Mouse (Mus musculus) forebrain, embryonic 12.5 days (tissue): ENCODE measurements at regions not wholly inside any gene's neighbourhood (a gene's known extent, or its start where the extent isn't known, plus 50 kb on each side); places are given as distances from the start of the nearest gene placed in this dataset.

ENCODE experiments used
- ATAC-seq: fragments of 200-750 bp; cut with Nextera tagmentation; 2 replicates; pipeline ENCODE4 v1.8.0; 2017; ENCODE audit warnings: moderate TSS enrichment; ENCODE audit not compliant: low FRiP score
- H3K27ac ChIP-seq: fragments of 300-500 bp; sonication (generic); 2 replicates; pipeline ENCODE4 v1.5.1; 2016; ENCODE audit warnings: mild to moderate bottlenecking
- H3K27me3 ChIP-seq: fragments of 300-500 bp; sonication (generic); 2 replicates; pipeline ENCODE4 v1.6.1; 2016; ENCODE audit warnings: mild to moderate bottlenecking
- H3K36me3 ChIP-seq: fragments of 300-500 bp; sonication (generic); replicated peaks from 2 replicates; pipeline ENCODE4 v1.6.1; 2016; ENCODE audit warnings: mild to moderate bottlenecking
- H3K4me1 ChIP-seq: fragments of 300-500 bp; sonication (generic); 2 replicates; pipeline ENCODE4 v1.6.1; 2016
- H3K4me2 ChIP-seq: fragments of 300-500 bp; sonication (generic); 2 replicates; pipeline ENCODE4 v1.6.1; 2016; ENCODE audit warnings: mild to moderate bottlenecking, moderate library complexity
- H3K4me3 ChIP-seq: fragments of 300-500 bp; sonication (generic); replicated peaks from 2 replicates; pipeline ENCODE4 v1.5.1; 2016; ENCODE audit warnings: mild to moderate bottlenecking
- H3K9ac ChIP-seq: fragments of 300-500 bp; sonication (generic); 2 replicates; pipeline ENCODE4 v1.6.1; 2016; ENCODE audit warnings: mild to moderate bottlenecking
- H3K9me3 ChIP-seq: fragments of 300-500 bp; sonication (generic); 2 replicates; pipeline ENCODE4 v1.6.1; 2016
- WGBS: fragments of 180-500 bp; shearing (Covaris S2); methylation state at CpG from one replicate; pipeline ENCODE4 v1.1.7; 2016; 5-methylcytosine and 5-hydroxymethylcytosine counted together

DNA sequence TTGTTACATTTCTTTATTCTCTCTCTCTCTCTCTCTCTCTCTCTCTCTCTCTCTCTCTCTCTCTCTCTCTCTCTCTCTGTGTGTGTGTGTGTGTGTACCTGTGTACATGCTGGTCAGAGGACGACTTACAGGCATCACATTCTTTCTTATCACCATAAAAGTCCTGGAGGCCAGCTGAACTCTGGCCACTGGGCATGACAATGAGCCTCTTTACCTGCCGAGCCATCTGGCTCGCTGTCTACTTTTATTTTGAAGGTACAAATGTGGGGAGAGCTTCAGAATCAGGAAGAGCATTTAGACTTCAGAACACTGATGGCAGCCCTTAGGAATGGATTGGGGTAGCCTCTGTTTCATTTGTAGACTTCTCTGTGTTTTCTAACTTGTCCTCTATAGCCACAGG, 171.0 kb downstream of the Zfp36l1 start:
- WGBS = 47% methylated on average over 3 of the region's 3 CpGs
- no peak overlapping the region for H3K27ac ChIP-seq

GRCm38 (mm10) chr12:79939436-79939835, 173.4 kb downstream of the Zfp36l1 start:
- ATAC-seq = no peak
- Histone ChIP-seq H3K9ac (no peak overlapping the region), H3K36me3 (no peaks in the 10 kb centered on the region), H3K27ac (no peak overlapping the region), H3K4me3 (no peak overlapping the region), H3K9me3 (no peaks in the 10 kb centered on the region), H3K27me3 (no peaks in the 10 kb centered on the region), H3K4me2 (no peak overlapping the region), H3K4me1 (peaks cover 11% of the 10 kb centered on the region)
- 84% methylated on average over 9 of the region's 9 CpGs for WGBS

More for the DNA sequence above, 171.0 kb downstream of the Zfp36l1 start:
- Histone ChIP-seq H3K4me1 (peaks cover 22% of the 10 kb centered on the region), H3K4me3 (no peak overlapping the region), H3K4me2 (no peak overlapping the region), H3K9ac (no peak overlapping the region), H3K9me3 (no peaks in the 10 kb centered on the region), H3K27me3 (no peaks in the 10 kb centered on the region), H3K36me3 (no peaks in the 10 kb centered on the region)
- no peak for ATAC-seq

- Histone ChIP-seq H3K4me1 (peaks cover 6% of the 10 kb centered on the region; the same call in 1 of the 2 replicates), H3K4me3 (no peak overlapping the region), H3K9ac (no peak overlapping the region), H3K4me2 (no peak overlapping the region), H3K27me3 (no peaks in the 10 kb centered on the region), H3K36me3 (no peaks in the 10 kb centered on the region), H3K27ac (no peak overlapping the region), H3K9me3 (no peaks in the 10 kb centered on the region)
- 95% methylated on average over 4 of the region's 4 CpGs for WGBS
- ATAC-seq = no peak
These were observed 174.9 kb downstream of the Zfp36l1 start for GRCm38 (mm10) chr12:79937876-79938275.

GRCm38 (mm10) chr12:79936698-79937097, 176.1 kb downstream of the Zfp36l1 start:
- H3K9me3 ChIP-seq = no peaks in the 10 kb centered on the region
- H3K36me3 ChIP-seq = no peaks in the 10 kb centered on the region
- H3K27ac ChIP-seq = peak overlapping the region; percentile 61; the same call in 1 of the 2 replicates
- H3K4me3 ChIP-seq = no peak overlapping the region
- ATAC-seq = no peak
- peaks cover 3% of the 10 kb centered on the region for H3K4me1 ChIP-seq
- 72% methylated on average over 5 of the region's 5 CpGs for WGBS
- no peak overlapping the region for H3K9ac ChIP-seq
- no peaks in the 10 kb centered on the region for H3K27me3 ChIP-seq
- H3K4me2 ChIP-seq = no peak overlapping the region

DNA sequence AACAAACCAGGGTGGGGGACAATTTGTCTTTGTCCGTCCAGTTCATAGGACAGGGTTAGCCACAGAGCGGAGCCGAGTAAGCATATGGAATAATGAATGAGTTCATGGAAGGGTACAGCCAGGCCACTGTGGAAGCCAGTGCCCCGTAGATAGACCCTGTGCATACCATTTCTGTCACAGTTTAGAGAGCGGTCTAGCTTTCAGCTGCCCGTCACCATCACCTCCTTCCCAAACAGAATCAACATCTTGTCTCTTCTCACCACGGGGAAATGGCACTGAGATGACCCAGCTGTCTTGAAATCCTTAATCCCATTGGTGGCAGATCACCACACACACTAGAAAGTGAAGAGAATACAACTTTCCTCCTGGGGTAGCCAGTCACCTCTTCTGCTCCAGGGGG, 178.7 kb downstream of the Zfp36l1 start:
- no peak overlapping the region for H3K27ac ChIP-seq
- no peak for ATAC-seq
- H3K4me3 ChIP-seq = no peak overlapping the region
- H3K9me3 ChIP-seq = no peaks in the 10 kb centered on the region
- no peaks in the 10 kb centered on the region for H3K27me3 ChIP-seq
- H3K36me3 ChIP-seq = no peaks in the 10 kb centered on the region
- H3K4me1 ChIP-seq = peaks cover 10% of the 10 kb centered on the region
- no peak overlapping the region for H3K4me2 ChIP-seq
- no peak overlapping the region for H3K9ac ChIP-seq
- 70% methylated on average over 7 of the region's 7 CpGs for WGBS

GRCm38 (mm10) chr12:79932905-79933304, 179.9 kb downstream of the Zfp36l1 start:
- H3K4me2 ChIP-seq = no peak overlapping the region
- no peaks in the 10 kb centered on the region for H3K27me3 ChIP-seq
- WGBS = 90% methylated on average over 7 of the region's 7 CpGs
- H3K4me1 ChIP-seq = peaks cover 22% of the 10 kb centered on the region
- no peaks in the 10 kb centered on the region for H3K36me3 ChIP-seq
- H3K9ac ChIP-seq = no peak overlapping the region
- no peak for ATAC-seq
- no peak overlapping the region for H3K27ac ChIP-seq
- no peak overlapping the region for H3K4me3 ChIP-seq
- no peaks in the 10 kb centered on the region for H3K9me3 ChIP-seq

- no peak for ATAC-seq
- Histone ChIP-seq H3K9me3 (no peaks in the 10 kb centered on the region), H3K4me1 (peaks cover 34% of the 10 kb centered on the region), H3K27ac (no peak overlapping the region), H3K4me2 (no peak overlapping the region), H3K9ac (no peak overlapping the region), H3K36me3 (no peaks in the 10 kb centered on the region), H3K4me3 (no peak overlapping the region), H3K27me3 (no peaks in the 10 kb centered on the region)
- 88% methylated on average over 5 of the region's 5 CpGs for WGBS
These were observed 181.4 kb downstream of the Zfp36l1 start for GRCm38 (mm10) chr12:79931455-79931854.

DNA sequence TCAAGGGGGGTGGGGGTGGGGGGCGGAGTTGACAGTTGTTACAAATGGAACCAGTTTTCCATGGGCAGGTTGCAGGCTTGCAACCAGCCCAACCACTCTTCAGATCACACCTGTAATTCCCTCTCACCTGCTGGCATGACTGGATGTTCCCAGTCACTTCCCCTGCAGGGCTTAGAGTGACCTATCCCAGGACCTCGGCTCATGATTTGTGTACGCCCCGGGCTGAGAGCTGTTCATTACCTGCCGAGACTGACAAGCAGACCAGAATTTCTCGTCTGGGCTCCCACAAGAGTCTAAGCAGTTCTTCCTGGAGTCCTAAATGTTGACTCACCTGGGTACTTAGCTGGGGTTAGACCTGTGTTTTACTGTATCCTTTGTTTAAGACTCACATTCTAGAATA, 183.0 kb downstream of the Zfp36l1 start:
- H3K9me3 ChIP-seq = no peaks in the 10 kb centered on the region
- no peak for ATAC-seq
- no peaks in the 10 kb centered on the region for H3K27me3 ChIP-seq
- no peak overlapping the region for H3K9ac ChIP-seq
- 78% methylated on average over 6 of the region's 6 CpGs for WGBS
- H3K36me3 ChIP-seq = no peaks in the 10 kb centered on the region
- H3K4me1 ChIP-seq = peaks cover 50% of the 10 kb centered on the region
- H3K27ac ChIP-seq = peak overlapping the region; percentile 98; the same call in 1 of the 2 replicates
- H3K4me3 ChIP-seq = no peak overlapping the region
- no peak overlapping the region for H3K4me2 ChIP-seq

DNA sequence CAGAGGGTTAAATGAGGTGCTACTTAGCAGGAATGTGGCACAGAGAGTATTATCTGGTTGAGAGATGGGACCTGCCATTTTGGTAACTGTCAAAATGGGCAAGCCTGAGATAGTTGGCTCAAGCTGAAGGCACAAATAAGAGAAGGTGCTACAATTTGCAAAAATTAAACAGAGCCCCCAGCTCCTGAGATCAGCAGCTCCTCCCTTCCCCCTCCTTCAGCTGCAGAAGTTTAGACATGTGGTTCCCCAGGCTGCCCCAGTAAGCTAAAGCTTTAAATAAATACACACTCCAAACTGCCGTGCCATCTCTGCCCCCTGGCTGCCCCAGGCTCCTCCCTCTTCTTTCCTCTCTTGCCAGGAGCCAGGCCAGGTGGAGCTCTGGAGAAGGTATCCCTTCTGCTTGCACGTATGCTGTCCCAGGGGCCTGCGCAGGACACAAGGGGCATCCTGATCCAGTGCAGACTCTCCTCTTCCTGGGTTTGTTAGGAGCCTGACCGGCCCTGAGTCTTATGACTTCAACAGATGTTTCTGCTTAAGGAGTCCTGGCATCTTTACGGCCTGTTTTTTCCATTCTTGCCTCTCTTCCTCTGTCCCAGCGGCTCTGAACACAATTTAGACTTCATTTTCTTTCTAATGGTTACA, 184.0 kb downstream of the Zfp36l1 start:
- H3K9me3 ChIP-seq = no peaks in the 10 kb centered on the region
- H3K4me2 ChIP-seq = no peak overlapping the region
- no peak overlapping the region for H3K9ac ChIP-seq
- 64% methylated on average over 6 of the region's 6 CpGs for WGBS
- no peaks in the 10 kb centered on the region for H3K36me3 ChIP-seq
- no peak overlapping the region for H3K4me3 ChIP-seq
- H3K27me3 ChIP-seq = no peaks in the 10 kb centered on the region
- no peak for ATAC-seq
- H3K27ac ChIP-seq = peak overlapping the region; percentile 98
- peaks cover 60% of the 10 kb centered on the region for H3K4me1 ChIP-seq

DNA sequence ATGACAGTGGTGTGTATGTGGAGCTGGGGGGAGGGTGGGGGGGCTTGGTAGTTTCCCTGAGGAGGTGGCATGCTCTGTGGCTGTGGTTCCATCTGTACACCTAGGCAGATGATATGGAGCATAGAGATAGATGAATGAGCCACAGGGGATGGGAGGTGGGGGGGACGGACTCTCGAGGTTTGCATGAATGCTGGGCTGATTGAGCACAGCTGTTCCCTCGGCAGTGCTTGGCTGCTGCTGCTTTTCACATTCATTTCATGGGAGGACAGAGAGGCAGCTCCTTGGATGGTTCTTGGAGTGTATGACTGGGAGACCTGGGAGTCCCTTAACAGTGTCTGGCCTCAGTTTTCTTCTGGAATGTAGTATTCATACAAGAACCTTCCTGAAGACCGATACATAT, 184.5 kb downstream of the Zfp36l1 start:
- H3K4me1 ChIP-seq = peaks cover 65% of the 10 kb centered on the region

DNA sequence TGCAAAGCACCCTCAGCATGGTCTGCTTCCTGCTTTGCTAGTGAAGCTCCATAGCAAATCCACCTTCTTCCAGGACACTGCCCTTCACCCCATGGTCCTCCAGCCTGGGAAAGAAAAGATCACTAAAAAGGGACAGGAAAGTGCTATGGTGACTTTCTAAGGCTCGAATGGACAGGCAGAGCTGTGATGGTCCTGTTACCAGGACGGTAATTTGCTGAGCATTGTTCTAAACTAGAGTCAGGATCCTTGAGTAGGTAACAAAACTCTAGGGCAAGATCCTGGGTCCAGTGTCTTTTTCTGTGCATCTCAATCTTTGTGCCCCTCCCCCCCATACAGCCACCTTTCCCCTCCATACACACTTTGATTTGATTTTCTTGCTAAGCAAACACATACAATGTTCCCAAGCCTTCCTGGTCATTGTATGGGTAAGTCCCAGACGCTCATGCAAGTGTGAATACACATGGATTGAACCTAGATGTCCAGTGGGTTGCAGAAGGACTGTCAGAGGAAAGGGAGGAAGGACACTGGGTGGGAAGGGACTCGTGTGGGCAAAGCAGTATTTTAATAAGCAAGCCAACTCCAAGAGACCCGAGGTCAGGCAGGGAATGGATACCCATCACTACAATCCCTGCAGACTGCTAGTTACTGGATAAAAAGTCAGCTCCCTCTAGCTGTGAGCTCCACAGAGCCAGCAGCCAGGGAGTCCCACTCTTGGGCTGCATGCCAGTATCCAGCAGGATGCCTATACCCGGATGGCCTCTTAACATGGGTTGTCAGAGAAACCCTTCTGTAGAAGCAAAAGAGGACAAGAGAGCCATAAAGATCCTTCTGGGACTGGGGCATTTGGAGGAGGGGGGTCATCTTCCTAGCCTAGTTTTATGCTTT, 186.9 kb downstream of the Zfp36l1 start:
- Histone ChIP-seq H3K27ac (peak overlapping the region; percentile 98), H3K4me3 (no peak overlapping the region), H3K27me3 (no peaks in the 10 kb centered on the region), H3K9ac (peak overlapping the region; percentile 42; the same call in 1 of the 2 replicates), H3K36me3 (no peaks in the 10 kb centered on the region), H3K9me3 (no peaks in the 10 kb centered on the region), H3K4me2 (peak overlapping the region; percentile 41), H3K4me1 (peaks cover 82% of the 10 kb centered on the region)
- 12% methylated on average over 6 of the region's 6 CpGs for WGBS
- peak; percentile 40; the same call in 1 of the 2 replicates for ATAC-seq

More for the DNA sequence above, 184.5 kb downstream of the Zfp36l1 start:
- 48% methylated on average over 4 of the region's 4 CpGs for WGBS
- Histone ChIP-seq H3K4me3 (no peak overlapping the region), H3K36me3 (no peaks in the 10 kb centered on the region), H3K9me3 (no peaks in the 10 kb centered on the region), H3K9ac (no peak overlapping the region), H3K27me3 (no peaks in the 10 kb centered on the region), H3K27ac (peak overlapping the region; percentile 98), H3K4me2 (no peak overlapping the region)
- ATAC-seq = no peak

- H3K4me1 ChIP-seq = peaks cover 87% of the 10 kb centered on the region
- H3K9me3 ChIP-seq = no peaks in the 10 kb centered on the region
- peak overlapping the region; percentile 41 for H3K4me2 ChIP-seq
- H3K9ac ChIP-seq = peak overlapping the region; percentile 42; the same call in 1 of the 2 replicates
- H3K27ac ChIP-seq = peak overlapping the region; percentile 98
- peak overlapping the region; percentile 4; the same call in 1 of the 2 replicates for H3K4me3 ChIP-seq
- no peaks in the 10 kb centered on the region for H3K27me3 ChIP-seq
- ATAC-seq = peak; percentile 85
- no peaks in the 10 kb centered on the region for H3K36me3 ChIP-seq
- 1% methylated on average over 16 of the region's 16 CpGs for WGBS
These were observed 187.7 kb downstream of the Zfp36l1 start for GRCm38 (mm10) chr12:79924921-79925703.
